Mouse (Mus musculus) heart, postnatal 0 days (tissue): Measurements from ENCODE around the gene Trpc4.

Experiments used
- CTCF ChIP-seq: IDR thresholded peaks from 2 replicates; pipeline ENCODE4 v1.5.1; 2016; ENCODE audit warnings: antibody characterized with exemption, control low read depth, low read depth
- EP300 ChIP-seq: IDR thresholded peaks from 2 replicates; pipeline ENCODE4 v1.6.1; 2016; ENCODE audit warnings: antibody characterized with exemption, low read depth

GRCm38 (mm10) chr3:54210112-54210511 is 54.3 kb downstream of the Trpc4 start:
- no peak for TF ChIP-seq CTCF
- no peak for TF ChIP-seq EP300
